Mouse (Mus musculus) forebrain, embryonic 15.5 days (tissue): ENCODE results near the gene Agpat4. TPM values are rescaled to one million over a fixed set of nuclear protein-coding genes. Genes with fewer than 3 reads are reported as not detected.
"Not testable (repeated sequence)": the region's sequence is repeated elsewhere in the genome, so short reads cannot be mapped to it uniquely, and the experiment has no call there.

Experiments
- ATAC-seq: fragments of 200-750 bp; cut with Nextera tagmentation; replicated peaks from 2 replicates; pipeline ENCODE4 v1.8.0; 2017; ENCODE audit warnings: mild to moderate bottlenecking, moderate TSS enrichment, moderate library complexity
- H3K27ac ChIP-seq: fragments of 300-500 bp; sonication (generic); replicated peaks from 2 replicates; pipeline ENCODE4 v1.5.1; 2015; ENCODE audit warnings: mild to moderate bottlenecking, inconsistent platforms
- H3K27me3 ChIP-seq: fragments of 300-500 bp; sonication (generic); 2 replicates; pipeline ENCODE4 v1.6.1; 2015; ENCODE audit warnings: inconsistent platforms
- H3K36me3 ChIP-seq: fragments of 300-500 bp; sonication (generic); 2 replicates; pipeline ENCODE4 v1.6.1; 2015; ENCODE audit warnings: mild to moderate bottlenecking, inconsistent platforms
- H3K4me1 ChIP-seq: fragments of 300-500 bp; sonication (generic); 2 replicates; pipeline ENCODE4 v1.6.1; 2015; ENCODE audit warnings: inconsistent platforms
- H3K4me2 ChIP-seq: fragments of 300-500 bp; sonication (generic); replicated peaks from 2 replicates; pipeline ENCODE4 v1.6.1; 2015; ENCODE audit warnings: mild to moderate bottlenecking, inconsistent platforms
- H3K4me3 ChIP-seq: fragments of 300-500 bp; sonication (generic); 2 replicates; pipeline ENCODE4 v1.5.1; 2015; ENCODE audit warnings: mild to moderate bottlenecking, inconsistent platforms
- H3K9ac ChIP-seq: fragments of 300-500 bp; sonication (generic); replicated peaks from 2 replicates; pipeline ENCODE4 v1.6.1; 2015; ENCODE audit warnings: mild to moderate bottlenecking, inconsistent platforms
- H3K9me3 ChIP-seq: fragments of 300-500 bp; sonication (generic); 2 replicates; pipeline ENCODE4 v1.6.1; 2016; ENCODE audit warnings: inconsistent platforms
- WGBS: fragments of 180-500 bp; shearing (Covaris S2); methylation state at CpG from one replicate; pipeline ENCODE4 v1.1.7; 2015; ENCODE audit warnings: mixed read lengths; 5-methylcytosine and 5-hydroxymethylcytosine counted together
- polyA plus RNA-seq: library from polyadenylated mRNA; unstranded; fragments of >200 nt; fragmentation: Nextera tagmentation; extraction: Ambion mirVana; gene quantifications from 2 replicates; pipeline ENCODE4 v1.2.1, GENCODE M21; 2015

The Agpat4 gene
- polyA plus RNA-seq, 1 experiment from 2014 or later, result 54.7 TPM

GRCm38 (mm10) chr17:12224145-12224544 lies 105.6 kb downstream of the Agpat4 start:
- Histone ChIP-seq H3K9ac (no peak overlapping the region), H3K9me3 (no peaks in the 10 kb centered on the region), H3K4me1 (peaks cover 14% of the 10 kb centered on the region; the same call in 1 of the 2 replicates), H3K4me3 (no peak overlapping the region), H3K4me2 (no peak overlapping the region), H3K27ac (no peak overlapping the region), H3K36me3 (peaks cover 23% of the 10 kb centered on the region), H3K27me3 (no peaks in the 10 kb centered on the region)
- WGBS, result 77% methylated on average over 9 of the region's 9 CpGs
- ATAC-seq, result no peak

GRCm38 (mm10) chr17:12224551-12224950 lies 106.0 kb downstream of the Agpat4 start:
- ATAC-seq, H3K27me3 ChIP-seq, H3K4me3 ChIP-seq, H3K27ac ChIP-seq, H3K9me3 ChIP-seq, H3K4me2 ChIP-seq, H3K9ac ChIP-seq: not testable (repeated sequence)
- Histone ChIP-seq H3K4me1 (peaks cover 14% of the 10 kb centered on the region; the same call in 1 of the 2 replicates), H3K36me3 (peaks cover 26% of the 10 kb centered on the region)
- WGBS, result 67% methylated on average over 6 of the region's 7 CpGs

- Histone ChIP-seq H3K36me3 (peaks cover 23% of the 10 kb centered on the region; the same call in 1 of the 2 replicates), H3K9me3 (no peaks in the 10 kb centered on the region), H3K4me1 (peaks cover 14% of the 10 kb centered on the region; the same call in 1 of the 2 replicates), H3K27ac (no peak overlapping the region; the same call in 1 of the 2 replicates), H3K4me3 (no peak overlapping the region), H3K4me2 (no peak overlapping the region), H3K27me3 (no peaks in the 10 kb centered on the region), H3K9ac (no peak overlapping the region)
- no peak for ATAC-seq
- 57% methylated on average over 1 of the region's 1 CpGs for WGBS
Observed at GRCm38 (mm10) chr17:12225227-12225626, 106.7 kb downstream of the Agpat4 start.

- no peaks in the 10 kb centered on the region for H3K9me3 ChIP-seq
- no peak overlapping the region for H3K9ac ChIP-seq
- no peak overlapping the region for H3K4me3 ChIP-seq
- peaks cover 16% of the 10 kb centered on the region for H3K4me1 ChIP-seq
- H3K4me2 ChIP-seq, result no peak overlapping the region
- ATAC-seq, result no peak
- H3K36me3 ChIP-seq, result peaks cover 19% of the 10 kb centered on the region; the same call in 1 of the 2 replicates
- H3K27ac ChIP-seq, result no peak overlapping the region
- no peaks in the 10 kb centered on the region for H3K27me3 ChIP-seq
- WGBS, result 69% methylated on average over 12 of the region's 12 CpGs
Observed at GRCm38 (mm10) chr17:12226551-12226950, 108.0 kb downstream of the Agpat4 start.

- 86% methylated on average over 10 of the region's 10 CpGs for WGBS
- Histone ChIP-seq H3K4me1 (peaks cover 8% of the 10 kb centered on the region; the same call in 1 of the 2 replicates), H3K27me3 (no peaks in the 10 kb centered on the region), H3K4me2 (no peak overlapping the region), H3K36me3 (peaks cover 34% of the 10 kb centered on the region), H3K4me3 (no peak overlapping the region), H3K9me3 (no peaks in the 10 kb centered on the region), H3K9ac (no peak overlapping the region), H3K27ac (no peak overlapping the region)
- no peak for ATAC-seq
Observed at GRCm38 (mm10) chr17:12228001-12228400, 109.5 kb downstream of the Agpat4 start.

- Histone ChIP-seq H3K9ac (no peak overlapping the region), H3K36me3 (peaks cover 38% of the 10 kb centered on the region), H3K27me3 (no peaks in the 10 kb centered on the region), H3K9me3 (no peaks in the 10 kb centered on the region), H3K4me3 (no peak overlapping the region), H3K27ac (no peak overlapping the region), H3K4me1 (peaks cover 8% of the 10 kb centered on the region; the same call in 1 of the 2 replicates), H3K4me2 (no peak overlapping the region)
- ATAC-seq, result no peak
- 93% methylated on average over 7 of the region's 7 CpGs for WGBS
Observed at GRCm38 (mm10) chr17:12228471-12228870, 110.0 kb downstream of the Agpat4 start.

- H3K4me1 ChIP-seq, result peaks cover 6% of the 10 kb centered on the region; the same call in 1 of the 2 replicates
- H3K4me3 ChIP-seq, result no peak overlapping the region
- 78% methylated on average over 9 of the region's 9 CpGs for WGBS
- no peaks in the 10 kb centered on the region for H3K9me3 ChIP-seq
- H3K27me3 ChIP-seq, result no peaks in the 10 kb centered on the region
- peaks cover 47% of the 10 kb centered on the region for H3K36me3 ChIP-seq
- no peak overlapping the region for H3K4me2 ChIP-seq
- no peak overlapping the region for H3K9ac ChIP-seq
- H3K27ac ChIP-seq, result peak overlapping the region; percentile 50
- no peak; the same call in 1 of the 2 replicates for ATAC-seq
Observed at GRCm38 (mm10) chr17:12229756-12230155, 111.3 kb downstream of the Agpat4 start.

GRCm38 (mm10) chr17:12230167-12230566 lies 111.7 kb downstream of the Agpat4 start:
- ATAC-seq, result peak; percentile 89
- H3K9me3 ChIP-seq, result no peaks in the 10 kb centered on the region
- 75% methylated on average over 6 of the region's 6 CpGs for WGBS
- no peak overlapping the region for H3K4me3 ChIP-seq
- H3K9ac ChIP-seq, result no peak overlapping the region
- H3K4me1 ChIP-seq, result peaks cover 6% of the 10 kb centered on the region; the same call in 1 of the 2 replicates
- H3K36me3 ChIP-seq, result peaks cover 51% of the 10 kb centered on the region
- H3K27me3 ChIP-seq, result no peaks in the 10 kb centered on the region
- no peak overlapping the region for H3K4me2 ChIP-seq
- peak overlapping the region; percentile 50 for H3K27ac ChIP-seq

GRCm38 (mm10) chr17:12231087-12231486 lies 112.6 kb downstream of the Agpat4 start:
- H3K4me2 ChIP-seq, result no peak overlapping the region
- WGBS, result 93% methylated on average over 7 of the region's 7 CpGs
- H3K9ac ChIP-seq, result no peak overlapping the region
- ATAC-seq, result no peak
- 0 out of 2 replicates have a peak overlapping the region, but pooled peaks have one; percentile 50 for H3K27ac ChIP-seq
- peaks cover 56% of the 10 kb centered on the region for H3K36me3 ChIP-seq
- peaks cover 6% of the 10 kb centered on the region; the same call in 1 of the 2 replicates for H3K4me1 ChIP-seq
- no peaks in the 10 kb centered on the region for H3K27me3 ChIP-seq
- H3K4me3 ChIP-seq, result no peak overlapping the region
- no peaks in the 10 kb centered on the region for H3K9me3 ChIP-seq

GRCm38 (mm10) chr17:12232724-12233123 lies 114.2 kb downstream of the Agpat4 start:
- Histone ChIP-seq H3K9me3 (no peaks in the 10 kb centered on the region), H3K4me3 (no peak overlapping the region), H3K36me3 (peaks cover 52% of the 10 kb centered on the region), H3K4me1 (peaks cover 6% of the 10 kb centered on the region; the same call in 1 of the 2 replicates), H3K9ac (no peak overlapping the region), H3K27me3 (no peaks in the 10 kb centered on the region), H3K4me2 (no peak overlapping the region), H3K27ac (no peak overlapping the region)
- no peak for ATAC-seq
- WGBS, result 95% methylated on average over 6 of the region's 6 CpGs

GRCm38 (mm10) chr17:12240701-12241100 lies 122.2 kb downstream of the Agpat4 start:
- no peaks in the 10 kb centered on the region for H3K27me3 ChIP-seq
- H3K4me1 ChIP-seq, result no peaks in the 10 kb centered on the region
- ATAC-seq, result no peak
- no peak overlapping the region for H3K4me3 ChIP-seq
- H3K9me3 ChIP-seq, result no peaks in the 10 kb centered on the region
- H3K9ac ChIP-seq, result no peak overlapping the region
- peaks cover 22% of the 10 kb centered on the region for H3K36me3 ChIP-seq
- no peak overlapping the region for H3K4me2 ChIP-seq
- 98% methylated on average over 3 of the region's 3 CpGs for WGBS
- no peak overlapping the region for H3K27ac ChIP-seq

- Histone ChIP-seq H3K27ac (no peak overlapping the region), H3K36me3 (peaks cover 63% of the 10 kb centered on the region), H3K9me3 (no peaks in the 10 kb centered on the region), H3K9ac (no peak overlapping the region), H3K27me3 (no peaks in the 10 kb centered on the region), H3K4me2 (no peak overlapping the region), H3K4me3 (no peak overlapping the region), H3K4me1 (no peaks in the 10 kb centered on the region)
- ATAC-seq, result no peak
- 97% methylated on average over 19 of the region's 19 CpGs for WGBS
Observed at GRCm38 (mm10) chr17:12249783-12250504, 131.4 kb downstream of the Agpat4 start.
